Mouse (Mus musculus): ENCODE data around the gene Smug1. TPM values are rescaled to one million over a fixed set of nuclear protein-coding genes. Genes with fewer than 3 reads are reported as not detected.

Gene Smug1
- total RNA-seq (2015; ENCODE audit: low replicate concordance), result 1.5 TPM in 1 of 2 replicates, not detected in the other
- 0.70 and 1.0 TPM in 2 replicates for total RNA-seq (2017; ENCODE audit: low replicate concordance)

- no peak for ATAC-seq (replicated peaks; ENCODE audit: low FRiP score, poor library complexity, severe bottlenecking)
Observed at GRCm38 (mm10) chr15:103167042-103167615, at the start of gene Smug1. Smug1 (minus strand) TSS chr15:103167092.

- ATAC-seq (replicated peaks; ENCODE audit: low FRiP score, poor library complexity, severe bottlenecking), result no peak
Observed at GRCm38 (mm10) chr15:103216052-103216451, 49.2 kb upstream of the Smug1 start.

DNA sequence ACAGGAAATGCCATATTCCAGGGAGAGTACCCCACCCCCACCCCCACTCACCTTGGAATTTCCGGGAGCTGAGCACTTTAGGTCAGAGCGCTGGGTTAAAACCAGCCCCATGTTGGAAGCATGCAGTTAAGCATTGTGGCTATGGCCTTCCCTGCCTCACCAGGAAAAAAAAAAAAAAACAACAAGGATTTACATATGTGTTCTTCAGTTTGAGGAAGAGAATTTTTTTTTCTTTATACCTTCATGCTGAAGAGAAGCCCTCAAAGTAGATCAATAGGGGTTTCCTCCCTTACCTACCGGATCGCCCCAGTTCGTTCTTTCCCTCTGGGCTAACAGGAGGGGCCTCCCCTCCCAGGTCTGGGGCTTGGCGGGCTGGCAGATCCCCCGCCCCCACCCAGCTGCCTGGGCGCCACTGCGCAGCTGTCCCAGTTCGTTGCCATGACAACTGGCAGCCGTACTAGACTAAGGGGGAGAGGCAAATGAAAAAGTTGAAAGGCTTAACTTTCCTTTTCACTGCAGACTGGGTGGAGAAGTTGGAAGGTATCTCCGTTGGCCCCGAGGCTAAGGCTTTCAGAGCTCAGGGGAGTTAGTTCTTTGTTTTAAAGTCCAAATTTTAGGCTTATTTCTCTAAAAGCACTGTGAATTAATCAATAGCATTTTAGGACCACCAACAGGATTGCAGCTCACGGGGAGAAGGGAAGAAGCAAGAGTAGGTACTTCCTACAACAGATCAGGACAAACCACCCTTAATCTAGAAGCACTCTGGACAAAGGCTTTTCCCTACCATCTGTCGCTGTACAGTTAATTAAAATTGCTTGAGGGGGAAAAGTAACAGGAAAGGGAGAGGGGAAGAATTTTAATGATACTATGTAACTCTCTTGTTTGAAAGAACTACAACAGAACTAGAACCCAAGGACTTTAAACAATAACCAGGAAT lies 48.3 kb upstream of the Smug1 start:
- ATAC-seq (replicated peaks; ENCODE audit: low FRiP score, poor library complexity, severe bottlenecking), result peak; percentile 68

- ATAC-seq (replicated peaks; ENCODE audit: low FRiP score, poor library complexity, severe bottlenecking), result no peak
Observed at GRCm38 (mm10) chr15:103214149-103214548, 47.3 kb upstream of the Smug1 start.

GRCm38 (mm10) chr15:103205156-103205555 lies 38.3 kb upstream of the Smug1 start:
- ATAC-seq (replicated peaks; ENCODE audit: low FRiP score, poor library complexity, severe bottlenecking), result no peak

- no peak for ATAC-seq (replicated peaks; ENCODE audit: low FRiP score, poor library complexity, severe bottlenecking)
Observed at GRCm38 (mm10) chr15:103202088-103202793, 35.3 kb upstream of the Smug1 start.

GRCm38 (mm10) chr15:103197785-103198184 lies 30.9 kb upstream of the Smug1 start:
- no peak for ATAC-seq (replicated peaks; ENCODE audit: low FRiP score, poor library complexity, severe bottlenecking)

DNA sequence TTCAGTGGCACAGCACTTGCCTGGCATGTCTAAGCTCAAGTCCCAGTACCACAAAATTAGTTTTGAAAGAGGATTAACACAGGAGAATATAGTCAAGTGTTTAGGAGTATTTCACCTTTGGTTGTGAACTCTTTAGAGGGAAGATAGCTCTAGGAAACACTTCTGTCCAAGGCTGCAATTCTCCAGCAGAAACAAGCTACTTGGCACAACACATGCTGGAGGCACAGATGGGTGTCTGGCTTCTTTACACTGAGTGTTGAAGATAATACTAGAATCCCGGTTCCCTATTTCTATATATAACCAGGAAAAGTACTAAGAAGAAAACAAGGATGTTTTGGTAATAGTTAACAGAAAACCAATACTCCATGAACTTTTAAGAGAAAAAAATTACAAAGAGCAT lies 29.9 kb upstream of the Smug1 start:
- no peak for ATAC-seq (replicated peaks; ENCODE audit: low FRiP score, poor library complexity, severe bottlenecking)

GRCm38 (mm10) chr15:103193606-103194005 lies 26.7 kb upstream of the Smug1 start:
- ATAC-seq (replicated peaks; ENCODE audit: low FRiP score, poor library complexity, severe bottlenecking), result no peak

DNA sequence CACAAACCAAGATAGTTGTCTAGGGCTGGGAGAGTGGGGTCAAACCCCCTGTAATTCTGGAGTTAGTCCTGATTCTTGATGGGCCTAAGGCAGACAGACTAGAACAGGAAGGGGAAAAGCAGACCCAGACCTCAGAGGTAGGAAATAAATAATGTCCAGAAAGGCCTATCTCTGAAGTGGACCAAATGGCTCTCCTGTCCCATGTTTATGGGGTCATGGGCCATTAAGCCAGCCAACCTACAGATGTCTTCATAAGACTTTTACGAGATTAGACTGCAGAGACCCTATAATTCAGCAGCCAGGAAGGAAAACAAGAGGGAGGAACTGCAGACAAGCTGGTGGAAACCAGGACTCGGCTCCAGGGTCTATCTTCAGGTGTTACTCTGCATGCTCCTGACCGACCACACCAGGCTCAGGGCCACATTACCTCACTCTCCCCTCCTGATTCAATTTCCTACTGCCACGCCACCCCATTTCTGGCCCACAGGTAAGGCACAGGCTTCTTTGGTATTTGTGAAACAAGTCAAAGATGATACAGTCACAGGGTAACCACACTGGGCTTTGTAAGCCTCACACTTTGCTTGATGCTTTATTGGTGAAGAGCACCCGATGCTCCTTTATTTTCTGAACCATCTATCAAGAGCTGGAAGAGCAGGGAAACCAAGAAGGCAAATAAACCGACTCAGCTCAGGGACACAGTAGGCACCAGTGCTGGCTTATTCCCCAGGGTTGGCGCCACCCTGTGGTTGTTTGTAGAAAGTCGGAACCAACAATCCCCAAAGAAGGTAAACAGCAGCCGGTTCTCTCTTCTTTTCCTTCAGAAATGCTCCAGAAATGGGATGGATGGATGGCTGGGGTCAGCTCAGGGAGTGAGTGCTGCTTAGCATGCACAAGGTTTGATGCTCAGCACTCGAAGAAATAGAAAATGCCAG lies 23.9 kb upstream of the Smug1 start:
- ATAC-seq (replicated peaks; ENCODE audit: low FRiP score, poor library complexity, severe bottlenecking), result peak; percentile 76

GRCm38 (mm10) chr15:103190083-103190482 lies 23.2 kb upstream of the Smug1 start:
- ATAC-seq (replicated peaks; ENCODE audit: low FRiP score, poor library complexity, severe bottlenecking), result no peak

GRCm38 (mm10) chr15:103187803-103188202 lies 20.9 kb upstream of the Smug1 start:
- no peak for ATAC-seq (replicated peaks; ENCODE audit: low FRiP score, poor library complexity, severe bottlenecking)

- ATAC-seq (replicated peaks; ENCODE audit: low FRiP score, poor library complexity, severe bottlenecking), result peak; percentile 50
Observed at GRCm38 (mm10) chr15:103185462-103186198, 18.7 kb upstream of the Smug1 start.

DNA sequence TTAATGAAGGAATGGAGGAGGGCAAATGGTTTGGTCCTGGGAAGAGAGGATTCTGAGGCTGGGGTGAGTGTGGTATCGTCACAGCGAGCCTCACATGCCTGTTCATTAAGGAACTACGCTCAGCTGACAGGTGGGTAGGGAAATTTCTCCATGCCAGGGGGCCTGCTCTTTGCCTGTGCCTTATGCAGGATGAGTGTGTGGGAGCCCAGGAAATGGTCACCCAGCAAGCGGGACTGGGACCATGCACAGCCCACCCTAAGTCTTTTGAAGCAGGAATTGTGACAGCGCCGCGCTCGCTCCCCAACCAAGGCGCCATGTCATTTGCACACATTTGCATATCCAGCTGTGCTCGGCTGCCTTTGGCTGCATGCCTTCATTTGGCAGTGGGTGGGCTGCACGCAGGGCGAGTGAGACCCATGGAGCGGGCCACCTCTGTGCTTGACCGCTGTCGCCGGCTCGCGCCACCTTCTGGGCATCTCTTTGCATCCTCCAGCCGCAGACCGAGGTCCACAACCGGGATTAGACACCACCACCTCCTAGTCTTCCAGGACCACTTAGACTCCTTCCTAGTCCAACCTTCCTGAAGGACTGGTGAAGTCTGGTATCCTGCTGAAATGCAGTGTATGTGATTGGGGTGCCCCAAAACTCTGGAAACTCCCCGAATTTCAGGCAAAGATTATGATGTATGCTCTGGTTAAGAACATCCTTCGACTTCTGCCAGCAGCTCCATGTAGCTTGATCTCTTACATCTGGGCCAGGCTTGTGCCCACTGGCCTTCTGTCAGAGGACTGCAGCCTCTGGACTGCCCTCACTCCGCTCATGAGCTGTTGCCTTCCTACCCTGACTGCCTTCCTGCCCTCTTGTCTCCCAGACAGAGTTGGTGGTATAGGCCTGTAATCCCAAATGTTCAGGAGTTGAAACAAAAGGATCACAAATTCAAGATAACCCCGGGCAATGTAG lies 17.0 kb upstream of the Smug1 start:
- no peak for ATAC-seq (replicated peaks; ENCODE audit: low FRiP score, poor library complexity, severe bottlenecking)

DNA sequence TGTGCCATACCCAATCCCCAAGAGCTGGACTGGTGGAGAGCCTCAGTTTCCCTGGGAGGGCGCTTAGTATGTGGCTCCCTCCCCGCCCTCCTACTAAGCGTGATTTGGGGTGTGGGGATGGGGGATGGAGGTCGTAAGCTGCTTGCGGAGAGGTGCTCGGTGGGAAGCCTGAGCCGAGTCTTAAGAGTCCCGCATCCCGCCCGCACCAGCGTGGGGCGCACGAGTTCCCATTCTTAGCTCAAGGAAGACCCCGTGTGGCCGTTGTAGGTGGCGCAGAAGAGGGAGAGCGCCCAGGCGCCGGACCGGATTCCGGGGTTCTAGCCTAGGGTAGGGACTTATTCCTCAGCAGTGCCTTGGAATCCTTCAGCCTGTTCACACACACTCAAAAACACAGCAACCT lies 16.2 kb upstream of the Smug1 start:
- ATAC-seq (replicated peaks; ENCODE audit: low FRiP score, poor library complexity, severe bottlenecking), result peak; percentile 45; the same call in 1 of the 2 replicates

DNA sequence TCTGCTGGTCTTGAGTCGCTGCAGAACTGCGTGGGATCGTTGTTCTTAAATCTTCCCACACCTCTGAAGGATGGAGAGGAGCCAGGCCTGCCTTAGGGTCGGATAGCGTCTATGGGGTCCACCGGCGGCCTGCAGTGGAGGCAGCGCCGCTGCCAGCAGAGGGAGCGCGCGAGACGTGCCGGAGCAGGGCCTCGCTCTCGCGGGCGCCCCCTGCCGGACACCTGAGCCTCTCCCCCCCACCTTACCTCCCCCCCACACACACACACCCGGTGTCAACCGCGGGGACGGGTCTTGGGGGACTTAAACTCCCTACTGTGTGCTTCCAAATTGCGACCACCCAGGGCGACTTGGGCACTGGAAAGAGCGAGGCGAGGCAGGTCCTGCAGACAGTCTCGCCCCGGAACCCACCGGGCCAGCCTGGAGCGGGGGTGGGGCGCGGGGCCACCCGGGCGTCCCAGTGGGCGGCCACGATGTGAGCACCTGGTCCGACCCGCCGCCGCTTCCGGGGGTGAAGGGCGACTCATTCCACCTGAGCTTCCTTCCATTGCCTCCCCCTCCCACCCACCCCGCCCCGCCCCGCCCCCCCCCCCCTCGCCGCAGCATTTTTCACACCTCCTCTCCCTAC lies 15.4 kb upstream of the Smug1 start:
- peak; percentile 67 for ATAC-seq (replicated peaks; ENCODE audit: low FRiP score, poor library complexity, severe bottlenecking)

DNA sequence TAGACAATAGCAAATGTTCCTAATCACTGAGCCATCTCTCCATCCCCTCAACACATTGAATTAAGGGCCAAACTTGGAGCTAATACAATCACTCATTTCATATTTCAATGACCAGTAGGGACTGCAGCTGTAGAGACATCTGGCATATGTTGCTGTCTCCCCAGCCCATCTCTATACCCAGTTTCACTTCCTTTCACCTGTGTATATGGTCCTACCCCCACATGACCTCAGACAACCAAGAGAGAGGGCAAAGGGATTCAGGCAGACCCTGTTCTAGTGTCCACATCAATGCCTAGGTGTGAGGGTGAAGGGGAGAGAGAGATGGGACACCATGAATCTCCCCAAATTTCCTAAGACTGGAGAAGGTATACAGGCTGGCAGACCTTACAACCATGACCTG lies 13.5 kb upstream of the Smug1 start:
- ATAC-seq (replicated peaks; ENCODE audit: low FRiP score, poor library complexity, severe bottlenecking), result no peak

Data from erythroblast, adult 5-6 weeks (primary cell).